ENCODE assay signal across 8 mouse cellular contexts in the genomic region with DNA sequence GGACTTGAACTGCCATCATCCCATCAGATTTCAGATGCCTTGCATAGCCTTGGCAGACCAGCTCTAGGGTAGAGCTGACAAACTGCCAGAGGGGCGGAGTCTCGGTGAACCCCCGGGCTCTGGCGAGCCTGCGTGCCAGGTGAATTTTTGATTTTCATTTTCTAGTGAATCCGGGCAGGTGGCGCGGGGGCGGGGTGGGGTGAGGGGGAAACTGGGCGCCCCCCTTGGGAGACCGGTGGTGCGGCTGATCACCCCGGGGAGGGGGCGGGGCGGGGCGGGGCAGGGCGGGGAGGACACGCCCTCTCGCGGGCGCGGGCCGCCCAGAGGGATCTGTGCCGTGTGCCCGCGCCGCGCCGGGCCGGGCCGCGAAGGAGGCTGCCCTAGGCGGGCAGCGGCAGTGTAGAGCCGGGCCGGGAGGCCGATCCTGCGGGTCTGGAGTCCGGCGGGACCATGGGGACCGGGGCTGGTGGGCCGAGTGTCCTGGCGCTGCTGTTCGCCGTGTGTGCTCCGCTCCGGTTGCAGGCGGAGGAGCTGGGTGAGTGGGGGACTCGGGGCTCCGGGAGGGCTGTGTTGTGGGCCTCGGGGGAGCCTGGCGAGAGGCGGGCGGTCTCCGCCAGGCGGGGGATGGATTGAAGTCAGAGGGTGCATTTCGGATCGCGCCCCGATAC. TPM values are rescaled to one million over a fixed set of nuclear protein-coding genes. Genes with fewer than 3 reads are reported as not detected.
DNase-seq lines count a peak whose midpoint lies in the region; ATAC-seq and TF ChIP-seq lines count a peak whose summit lies in the region.

Gene Dcbld1 (plus strand): TSS at position 319 of the 668 bp plus-strand sequence.

- no peak for TF ChIP-seq EP300 in liver, postnatal 0 days (IDR thresholded peaks at IDR 0.05; ENCODE audit: low read depth)

- no peaks in the 10 kb centered on the region for H3K9me3 ChIP-seq in forebrain, embryonic 13.5 days (replicated peaks)
- no peaks in the 10 kb centered on the region for H3K9me3 ChIP-seq in liver, postnatal 0 days (ENCODE audit: low read length)
- H3K9me3 ChIP-seq in neural tube, embryonic 15.5 days (replicated peaks), result no peaks in the 10 kb centered on the region

- H3K27me3 ChIP-seq in forebrain, embryonic 13.5 days, result no peaks in the 10 kb centered on the region
- H3K27me3 ChIP-seq in liver, postnatal 0 days (ENCODE audit: insufficient read depth, low read length), result no peaks in the 10 kb centered on the region
- no peaks in the 10 kb centered on the region for H3K27me3 ChIP-seq in neural tube, embryonic 15.5 days (replicated peaks)

- intact Hi-C loops in heart, postnatal 10 days (cut with DNase I), result loop anchor here (2.0 kb wide), 1 partner anchor 147 kb away; no protein-coding TSS in a partner anchor

- peak within 1 kb of the TSS; percentile 83 for H3K4me3 ChIP-seq in brown adipose tissue, adult 24 weeks (ENCODE audit: insufficient read depth, low read depth, low read length)
- peak within 1 kb of the TSS; percentile 79 for H3K4me3 ChIP-seq in forebrain, embryonic 13.5 days
- H3K4me3 ChIP-seq in liver, postnatal 0 days (ENCODE audit: low read depth, low read length), result peak within 1 kb of the TSS; percentile 75
- H3K4me3 ChIP-seq in neural tube, embryonic 15.5 days (replicated peaks), result peak within 1 kb of the TSS; percentile 80

- peak; percentile 1 to 8 for DNase-seq in CD8-positive naive resting alpha-beta T cell, adult 2 months (ENCODE audit: low read depth in 2 of 2, low spot score in 2 of 2)
- DNase-seq in heart, postnatal 10 days, result peak; percentile 59 to 72
- peak; percentile 86 to 91 for DNase-seq in kidney, postnatal 36 days
- peak; percentile 79 for DNase-seq in liver, postnatal 0 days
- DNase-seq in testis, postnatal 10 days (ENCODE audit: low spot score), result peak; percentile 85

- no peak for TF ChIP-seq CTCF in liver, postnatal 0 days (IDR thresholded peaks at IDR 0.05; ENCODE audit: low read depth)

- H3K27ac ChIP-seq in brown adipose tissue, adult 24 weeks (replicated peaks; ENCODE audit: low read depth, low read length), result peak within 1 kb of the TSS; percentile 28
- peak within 1 kb of the TSS; percentile 84 for H3K27ac ChIP-seq in forebrain, embryonic 13.5 days
- H3K27ac ChIP-seq in liver, postnatal 0 days (ENCODE audit: low read depth), result peak within 1 kb of the TSS; percentile 89
- peak within 1 kb of the TSS; percentile 70 for H3K27ac ChIP-seq in neural tube, embryonic 15.5 days (replicated peaks)

- peak within 1 kb of the TSS; percentile 86 for H3K4me2 ChIP-seq in forebrain, embryonic 13.5 days
- peak within 1 kb of the TSS; percentile 91 for H3K4me2 ChIP-seq in liver, postnatal 0 days (ENCODE audit: low read depth, low read length)
- H3K4me2 ChIP-seq in neural tube, embryonic 15.5 days, result peak within 1 kb of the TSS; percentile 73

- H3K4me1 ChIP-seq in brown adipose tissue, adult 24 weeks (ENCODE audit: control insufficient read depth, insufficient read depth, insufficient read length, low read length), result no peaks in the 10 kb centered on the region
- H3K4me1 ChIP-seq in forebrain, embryonic 13.5 days, result peaks cover 22% of the 10 kb centered on the region
- peaks cover 12% of the 10 kb centered on the region for H3K4me1 ChIP-seq in liver, postnatal 0 days (ENCODE audit: insufficient read depth)
- H3K4me1 ChIP-seq in neural tube, embryonic 15.5 days, result peaks cover 18% of the 10 kb centered on the region

- ATAC-seq in forebrain, embryonic 13.5 days, result peak; percentile 95
- peak; percentile 94 for ATAC-seq in liver, postnatal 0 days
- peak; percentile 92 for ATAC-seq in neural tube, embryonic 15.5 days (ENCODE audit: low FRiP score)

- H3K9ac ChIP-seq in forebrain, embryonic 13.5 days, result peak within 1 kb of the TSS; percentile 89
- peak within 1 kb of the TSS; percentile 85 for H3K9ac ChIP-seq in liver, postnatal 0 days (replicated peaks)
- peak within 1 kb of the TSS; percentile 62 for H3K9ac ChIP-seq in neural tube, embryonic 15.5 days (replicated peaks)

- whole genome bisulfite sequencing in forebrain, embryonic 13.5 days, result 0% methylated on average over 49 of the region's 60 CpGs
- WGBS in liver, postnatal 0 days (ENCODE audit: insufficient replicate concordance), result under 1% methylated on average over 41 of the region's 60 CpGs
- under 1% methylated on average over 51 of the region's 60 CpGs for WGBS in neural tube, embryonic 15.5 days

- no peaks in the 10 kb centered on the region for H3K36me3 ChIP-seq in forebrain, embryonic 13.5 days (ENCODE audit: poor library complexity, severe bottlenecking)
- H3K36me3 ChIP-seq in liver, postnatal 0 days (replicated peaks; ENCODE audit: insufficient read depth, low read length), result no peaks in the 10 kb centered on the region
- no peaks in the 10 kb centered on the region for H3K36me3 ChIP-seq in neural tube, embryonic 15.5 days

RNA-seq across cellular contexts. Expression of gene Dcbld1, which starts in this region (rescaled TPM):
- 0.99 and 1.0 TPM in 2 replicates for polyA plus RNA-seq in brown adipose tissue, adult 24 weeks (2012; ENCODE audit: insufficient read depth, insufficient read length, missing spikeins)
- polyA plus RNA-seq in forebrain, embryonic 13.5 days (2015; fragmentation: Nextera tagmentation; extraction: Ambion mirVana), result 21.8 and 22.7 TPM in 2 replicates
- 1 to 10 TPM; 8.6 TPM for total RNA-seq in heart, postnatal 10 days (2021)
- 5.1 and 7.4 TPM in 2 replicates for polyA plus RNA-seq in liver, postnatal 0 days (2015; fragmentation: Nextera tagmentation; extraction: Ambion mirVana)
- 25.1 and 29.6 TPM in 2 replicates for polyA plus RNA-seq in neural tube, embryonic 15.5 days (2015; fragmentation: Nextera tagmentation; extraction: Ambion mirVana)

Comparison
In these comparisons a context has a peak if more than half of its experiments do, and no peak if none do; other contexts are left out.
1. Peak in every context shown above with its lines: DNase-seq, ATAC-seq, H3K4me3 ChIP-seq and H3K27ac ChIP-seq.
2. DNase-seq: peak in every context shown above with its lines; median percentile 88 in kidney, postnatal 36 days; 85 in testis, postnatal 10 days; 79 in liver, postnatal 0 days; 66 in heart, postnatal 10 days; 4 in CD8-positive naive resting alpha-beta T cell, adult 2 months.
3. H3K27ac ChIP-seq: peak in every context shown above with its lines; median percentile 89 in liver, postnatal 0 days; 84 in forebrain, embryonic 13.5 days; 70 in neural tube, embryonic 15.5 days; 28 in brown adipose tissue, adult 24 weeks.